Mouse (Mus musculus) gonadal fat pad, adult 2 months (tissue): Measurements from ENCODE around the gene Srgn. TPM values are rescaled to one million over a fixed set of nuclear protein-coding genes. Genes with fewer than 3 reads are reported as not detected.
"Not testable (repeated sequence)": the region's sequence is repeated elsewhere in the genome, so short reads cannot be mapped to it uniquely, and the experiment has no call there.

Experiments used
- DNase-seq: peaks from one replicate; pipeline ENCODE4 v3.0.0-alpha.2; 2012; ENCODE audit warnings: low read depth
- polyA plus RNA-seq: library from polyadenylated mRNA; depleted of rRNA; stranded (reverse); fragments of >200 nt; gene quantifications from 2 replicates; pipeline ENCODE4 v1.2.3, GENCODE M21; 2012

The Srgn gene
- polyA plus RNA-seq, 1 experiment: 55.6 TPM

- DNase-seq: no peak
Observed at GRCm38 (mm10) chr10:62521763-62522162, 5.5 kb downstream of the Srgn start.

DNA sequence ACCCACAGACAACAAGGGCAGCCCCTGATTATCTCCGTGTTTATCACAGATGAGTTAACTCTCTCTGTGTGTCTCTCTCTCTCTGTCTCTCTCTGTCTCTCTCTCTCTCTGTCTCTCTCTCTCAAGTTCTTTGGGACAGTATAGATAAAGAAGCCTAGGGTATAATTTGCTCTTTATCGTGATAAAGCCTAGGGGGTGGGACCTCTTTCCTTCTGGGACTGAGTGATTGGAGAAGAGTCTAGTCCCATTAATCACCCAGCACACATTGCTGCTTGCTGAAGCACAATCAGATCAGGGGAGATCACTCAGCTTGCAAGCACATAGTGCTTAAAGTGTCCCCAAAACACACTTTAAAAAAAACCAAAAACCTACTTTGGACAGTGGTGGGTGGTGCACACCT, 6.3 kb downstream of the Srgn start:
- DNase-seq: no peak

- no peak for DNase-seq
Observed at GRCm38 (mm10) chr10:62517511-62517910, 9.7 kb downstream of the Srgn start.

DNA sequence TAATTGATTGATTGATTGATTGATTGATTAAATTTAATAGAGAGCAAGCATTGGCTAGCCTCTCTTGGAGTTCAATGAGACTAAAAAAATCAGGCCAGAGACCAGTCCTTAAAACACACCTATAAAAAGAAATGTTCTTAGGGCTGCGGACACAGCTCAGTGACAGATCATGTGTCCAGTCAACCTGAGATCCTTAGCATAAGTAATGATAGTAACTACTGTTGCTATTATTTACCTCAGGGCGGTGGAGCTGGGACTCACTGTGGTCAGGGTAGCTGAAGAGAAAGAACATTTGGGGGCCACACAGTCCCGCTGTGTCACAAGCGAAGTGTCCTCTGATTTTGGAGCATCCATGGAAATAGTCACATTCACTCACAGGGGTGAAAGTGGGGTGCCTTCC, 14.4 kb downstream of the Srgn start:
- no peak for DNase-seq

DNA sequence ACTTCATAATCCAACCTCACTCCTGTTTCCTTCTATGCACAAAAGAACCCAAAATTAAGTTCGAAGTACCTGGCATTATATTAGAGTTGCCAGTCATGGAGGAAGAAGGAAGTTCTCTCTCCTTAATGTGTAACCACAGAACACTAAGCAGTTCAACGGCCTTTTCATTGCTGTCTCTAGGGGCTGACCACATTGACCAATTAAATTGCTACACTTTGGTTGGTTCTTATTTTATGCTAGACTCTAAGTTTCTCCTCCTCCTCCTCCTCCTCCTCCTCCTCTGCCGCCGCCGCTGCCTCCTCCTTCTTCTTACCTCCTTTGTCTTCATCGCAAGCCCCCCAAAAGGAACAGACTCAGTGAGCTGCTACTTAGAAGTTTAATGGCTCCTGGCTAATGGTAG, 15.7 kb downstream of the Srgn start:
- DNase-seq: no peak

GRCm38 (mm10) chr10:62509032-62509656, 18.1 kb downstream of the Srgn start:
- DNase-seq: no peak

GRCm38 (mm10) chr10:62508459-62508858, 18.8 kb downstream of the Srgn start:
- no peak for DNase-seq

DNA sequence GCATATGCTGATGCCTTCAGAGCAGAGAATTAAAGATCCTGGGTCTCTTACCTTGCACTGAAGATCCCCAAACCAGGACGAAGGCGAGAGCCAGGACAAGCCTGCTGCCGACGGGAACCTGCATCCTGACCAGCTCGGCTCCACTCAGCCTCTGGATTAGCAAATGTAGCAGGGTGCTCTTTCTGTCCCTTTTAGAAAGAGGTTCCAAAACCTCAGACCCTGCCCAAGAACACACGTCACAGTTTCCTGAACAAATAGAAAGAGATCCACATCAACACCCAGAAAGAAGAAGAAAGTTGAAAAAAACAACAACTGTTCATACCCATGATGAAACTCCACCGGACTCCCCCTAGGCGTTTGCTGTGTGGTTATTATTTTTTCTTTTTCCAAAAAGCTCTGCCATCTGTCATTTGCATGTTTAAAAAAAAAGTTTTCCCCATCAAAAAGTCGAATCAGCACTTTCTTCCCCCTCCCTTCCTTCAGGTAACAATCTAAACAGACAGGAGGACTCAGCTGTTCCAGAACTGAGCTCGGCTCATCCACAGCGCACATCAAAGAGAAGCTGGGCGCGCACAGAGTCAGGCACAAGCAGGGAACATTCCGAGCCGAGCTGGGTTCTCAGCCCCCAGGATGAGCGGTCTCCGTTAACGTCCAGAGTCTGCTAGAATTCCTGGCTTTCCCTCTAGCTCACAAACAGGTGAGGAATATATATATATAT, 19.5 kb downstream of the Srgn start:
- DNase-seq: no peak

DNA sequence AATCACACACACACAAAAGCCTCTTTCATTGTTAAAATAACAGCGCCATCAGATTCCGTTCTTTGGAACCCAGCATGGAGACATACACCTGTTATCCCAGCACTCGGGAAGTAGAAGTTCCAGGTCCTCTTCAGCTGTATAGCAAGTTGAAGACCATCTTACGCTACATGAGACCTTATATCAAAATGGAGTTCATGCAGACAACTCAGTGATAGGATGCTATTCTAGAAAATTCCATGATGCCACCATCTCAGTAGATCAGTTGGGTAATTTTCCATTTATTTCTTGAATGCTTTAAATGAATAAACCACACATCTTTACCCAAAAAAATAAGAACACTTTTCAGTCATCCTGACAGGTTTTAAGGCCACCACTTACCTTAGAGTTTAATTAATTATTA, 20.2 kb downstream of the Srgn start:
- DNase-seq: no peak

- DNase-seq: no peak
Observed at GRCm38 (mm10) chr10:62506019-62506556, 21.2 kb downstream of the Srgn start.

DNA sequence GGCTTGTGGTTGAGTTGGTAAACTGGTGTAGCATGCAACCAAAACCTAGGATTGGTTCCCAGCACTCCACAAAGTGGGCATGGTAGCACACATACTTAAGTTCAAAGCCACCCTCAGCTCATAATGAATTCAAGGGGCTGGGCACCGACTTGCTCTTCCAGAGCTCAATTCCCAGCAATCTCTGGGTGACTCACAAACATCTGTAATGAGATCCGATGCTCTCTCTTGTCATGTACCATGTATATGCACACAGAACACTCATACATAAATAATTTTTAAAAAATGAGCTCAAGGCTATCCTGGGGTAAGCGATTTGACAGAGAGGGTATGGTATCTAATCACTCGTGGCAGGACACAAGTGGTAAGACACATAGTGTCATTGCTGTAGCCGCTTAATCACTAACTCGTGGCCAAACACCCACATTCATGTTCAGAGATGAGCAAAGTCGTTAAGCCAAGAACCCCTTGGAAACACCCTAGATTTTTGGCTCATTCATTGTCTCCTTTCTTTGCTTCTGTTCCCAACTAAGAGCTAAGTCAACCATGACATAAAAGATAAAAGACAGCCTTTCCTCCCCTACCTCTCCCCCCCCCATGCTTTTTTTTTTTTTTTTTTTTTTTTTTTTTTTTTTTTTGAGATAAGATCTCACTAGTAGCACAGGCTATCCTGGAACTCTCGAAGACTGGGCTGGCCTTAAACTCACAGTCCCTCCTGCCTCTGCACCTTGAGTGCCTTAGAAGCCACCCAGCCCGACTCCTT, 21.8 kb downstream of the Srgn start:
- no peak for DNase-seq

DNA sequence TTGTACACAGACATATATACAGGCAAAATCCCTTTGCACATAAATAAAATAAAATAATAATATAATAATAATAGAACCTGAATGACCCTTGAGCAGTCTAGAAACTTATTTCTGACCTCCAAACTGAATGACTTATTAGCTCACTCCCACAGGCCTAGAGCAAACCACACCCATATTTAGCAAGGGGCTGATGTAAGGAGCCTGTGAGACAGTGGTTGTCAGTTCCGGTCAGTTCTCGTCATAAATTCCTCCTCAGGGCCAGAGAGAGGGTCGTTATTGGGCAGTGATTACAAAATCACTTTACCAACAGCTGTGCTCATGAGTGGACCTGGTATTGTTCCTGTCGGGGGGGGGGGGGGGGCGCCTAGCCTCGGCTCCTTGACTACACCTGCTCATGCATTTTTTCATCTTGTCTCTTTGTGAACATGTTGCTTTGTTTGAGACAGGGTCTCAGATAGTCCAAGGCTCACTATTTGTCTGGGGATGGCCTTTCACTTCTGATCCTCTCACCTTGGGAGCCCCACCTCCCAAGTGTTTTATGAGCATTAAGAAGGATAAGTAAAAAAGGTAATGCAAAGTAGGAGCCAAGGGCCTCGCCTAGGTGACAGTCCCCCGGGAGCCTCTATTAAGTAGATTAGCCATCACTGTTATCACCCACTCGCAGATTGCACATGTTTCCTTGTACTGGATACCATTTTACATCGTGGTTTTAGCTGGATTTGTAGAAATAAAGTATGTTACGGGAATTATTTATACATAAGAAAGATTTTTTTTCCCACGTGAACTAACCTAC, 23.2 kb downstream of the Srgn start:
- DNase-seq: no peak

DNA sequence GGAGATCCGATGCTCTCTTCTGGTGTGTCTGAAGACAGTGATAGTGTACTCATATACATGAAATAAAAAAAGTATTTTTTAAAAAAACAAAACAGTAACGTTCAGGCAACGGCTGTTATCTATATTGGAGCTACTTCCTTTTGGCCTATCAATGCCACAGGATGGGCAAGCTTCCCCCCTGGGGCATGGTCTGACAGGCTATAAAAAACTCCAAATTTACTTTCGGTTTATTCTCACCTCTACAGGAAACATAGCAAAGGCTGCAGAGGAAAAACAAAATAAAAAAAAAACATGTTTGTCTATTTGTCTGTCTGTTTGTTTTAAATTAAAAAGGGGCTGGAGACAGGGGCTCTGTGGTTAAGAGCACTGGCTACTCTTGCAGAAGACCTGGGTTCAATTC, 23.9 kb downstream of the Srgn start:
- no peak for DNase-seq

- DNase-seq: no peak
Observed at GRCm38 (mm10) chr10:62501951-62502350, 25.3 kb downstream of the Srgn start.

GRCm38 (mm10) chr10:62500916-62501615, 26.2 kb downstream of the Srgn start:
- DNase-seq: no peak

DNA sequence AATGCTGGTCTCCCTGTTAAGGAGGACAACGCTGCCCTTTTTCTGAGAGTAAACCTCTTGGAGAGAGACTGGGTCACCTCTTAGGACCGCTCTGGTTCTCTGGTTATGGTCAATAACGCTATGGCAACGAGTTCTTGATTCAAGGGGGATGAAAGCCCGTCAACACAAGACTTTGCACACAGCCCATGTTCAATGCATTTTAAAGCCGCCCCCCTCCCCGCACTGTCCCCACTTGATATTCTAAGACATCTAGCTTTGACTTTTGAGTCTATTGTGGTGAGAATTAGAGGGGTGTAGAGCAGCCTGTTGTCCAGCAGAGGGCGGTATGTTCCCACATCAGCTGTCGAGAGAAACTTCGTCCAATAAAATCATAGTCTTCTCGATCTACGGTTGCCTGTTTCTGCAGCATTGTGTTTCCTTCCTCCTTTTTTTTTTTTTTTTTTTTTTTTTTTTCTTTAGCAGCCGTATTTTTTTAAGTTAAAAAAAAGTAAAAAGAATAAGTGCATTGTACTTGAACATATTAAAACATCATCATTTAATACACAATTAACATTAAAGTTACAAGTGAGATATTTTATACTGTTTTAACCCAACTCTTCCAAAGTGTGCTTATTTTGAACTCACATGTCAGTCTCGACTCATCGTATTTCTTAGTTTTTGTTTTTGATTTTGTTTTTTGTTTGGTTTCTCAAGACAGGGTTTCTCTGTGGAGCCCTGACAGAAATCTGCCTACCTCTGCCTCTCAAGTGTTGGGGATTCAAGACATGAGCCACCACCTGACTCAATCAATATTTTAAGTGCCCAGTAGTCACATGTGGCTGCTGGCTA, 26.9 kb downstream of the Srgn start:
- no peak for DNase-seq

- DNase-seq: not testable (repeated sequence)
Observed at GRCm38 (mm10) chr10:62491681-62492080, 35.6 kb downstream of the Srgn start.

DNA sequence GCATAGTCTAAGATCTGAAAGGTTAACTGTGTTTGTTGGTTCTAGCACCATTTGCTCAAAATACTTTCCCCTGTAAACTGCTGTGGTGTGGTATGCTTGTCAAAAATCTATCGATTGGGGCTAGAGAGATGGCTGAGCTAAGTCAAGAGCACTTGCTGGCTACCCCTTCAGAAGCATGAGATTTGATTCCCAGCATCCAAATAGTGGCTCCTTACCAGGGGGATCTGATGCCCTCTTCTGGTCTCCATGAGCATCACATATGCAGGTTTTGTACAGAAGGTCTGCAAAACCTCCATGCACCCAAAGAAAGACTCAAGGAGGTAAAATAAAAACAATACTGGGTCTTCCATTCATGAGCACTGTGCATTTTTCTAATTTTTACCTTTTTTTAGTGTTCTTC, 39.0 kb downstream of the Srgn start:
- no peak for DNase-seq

DNA sequence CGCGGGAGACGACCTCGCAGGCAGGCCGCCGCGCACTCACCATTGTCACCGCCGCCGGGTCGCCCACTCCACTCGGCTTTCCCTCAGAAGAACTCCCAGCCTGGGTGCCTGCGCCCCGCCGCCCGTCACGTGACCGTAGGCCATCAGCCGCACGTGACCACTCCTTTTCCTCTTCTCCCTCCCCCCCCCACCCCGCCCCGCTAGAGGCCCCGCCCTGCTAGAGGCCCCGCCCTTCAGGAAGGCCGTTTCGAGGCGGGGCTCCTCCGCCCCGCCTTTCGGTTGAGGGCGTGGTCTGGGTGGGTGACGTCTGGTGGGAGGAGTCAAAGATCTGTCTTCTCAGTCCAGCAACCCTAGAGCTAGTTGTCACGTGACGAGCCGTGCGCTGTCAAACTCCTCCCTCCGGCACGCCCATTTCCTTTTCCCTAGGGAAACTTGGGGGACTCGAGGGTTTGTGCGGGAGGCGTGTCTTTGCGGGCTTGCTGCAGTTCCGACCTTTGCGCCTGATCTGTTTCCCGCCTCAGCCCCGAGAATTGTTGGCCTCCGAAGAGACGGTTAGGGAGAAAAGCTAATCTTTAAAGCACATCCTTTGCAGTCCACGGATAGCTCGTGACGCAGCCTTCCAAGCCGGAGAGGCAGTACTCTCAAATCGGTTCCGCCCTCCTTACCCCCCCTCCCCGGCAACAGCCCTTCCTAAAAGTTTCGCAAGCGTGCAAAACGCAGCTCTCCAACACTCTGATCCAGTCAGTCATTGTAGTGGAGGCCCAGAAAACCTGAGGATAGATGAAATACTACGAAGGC, 40.4 kb downstream of the Srgn start, which contains the start of gene Vps26a:
Vps26a (minus strand) TSS at position 188 of the 798 bp plus-strand sequence.
- peak; percentile 92 for DNase-seq
